Mouse (Mus musculus): ENCODE results near the gene Ptma. TPM values are rescaled to one million over a fixed set of nuclear protein-coding genes. Genes with fewer than 3 reads are reported as not detected.
A peak's percentile ranks its signal among the peaks of the same experiment; 100 is the strongest.
"Not testable (repeated sequence)": the region's sequence is repeated elsewhere in the genome, so short reads cannot be mapped to it uniquely, and the experiment has no call there.

Gene Ptma
- polyA plus RNA-seq, 1 experiment from 2014 or later, result 2,677 TPM

DNA sequence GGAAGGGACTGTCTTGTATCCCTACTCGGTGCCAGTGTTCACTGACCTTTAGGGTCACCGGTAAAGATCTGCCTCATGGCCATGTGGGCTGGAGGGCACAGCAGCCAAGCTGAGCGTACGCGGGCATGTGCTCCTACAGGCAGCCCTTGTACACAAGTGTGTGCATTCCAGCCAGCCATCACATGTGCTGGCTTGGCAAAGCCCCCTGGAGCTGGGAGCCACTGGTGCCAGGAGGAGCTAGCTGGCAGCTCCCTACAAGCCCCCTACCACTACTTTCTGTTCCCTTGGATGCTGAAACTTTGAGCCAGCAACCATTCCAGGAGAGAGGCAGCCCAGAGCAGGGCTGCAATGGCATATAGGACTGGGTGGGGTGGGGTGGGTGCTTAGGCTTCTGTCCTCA lies 20.1 kb upstream of the Ptma start:
- ATAC-seq (ENCODE audit: insufficient number of reproducible peaks, insufficient read depth, low FRiP score, low read depth), result no peak
- Histone ChIP-seq H3K4me3 (ENCODE audit: low read depth, low read length) (no peak overlapping the region), H3K4me1 (ENCODE audit: control insufficient read depth, insufficient read depth, low read length) (peaks cover 39% of the 10 kb centered on the region), H3K27me3 (ENCODE audit: control insufficient read depth, insufficient read depth, low read length) (no peaks in the 10 kb centered on the region), H3K4me2 (replicated peaks; ENCODE audit: low read depth, low read length) (no peak overlapping the region), H3K27ac (ENCODE audit: low read length) (no peak overlapping the region), H3K9ac (replicated peaks; ENCODE audit: low read depth, low read length) (no peak overlapping the region), H3K36me3 (ENCODE audit: control insufficient read depth, insufficient read depth, low read length) (no peaks in the 10 kb centered on the region), H3K9me3 (ENCODE audit: control insufficient read depth, low read depth, low read length) (no peaks in the 10 kb centered on the region)
- 85% methylated on average over 5 of the region's 5 CpGs for WGBS

DNA sequence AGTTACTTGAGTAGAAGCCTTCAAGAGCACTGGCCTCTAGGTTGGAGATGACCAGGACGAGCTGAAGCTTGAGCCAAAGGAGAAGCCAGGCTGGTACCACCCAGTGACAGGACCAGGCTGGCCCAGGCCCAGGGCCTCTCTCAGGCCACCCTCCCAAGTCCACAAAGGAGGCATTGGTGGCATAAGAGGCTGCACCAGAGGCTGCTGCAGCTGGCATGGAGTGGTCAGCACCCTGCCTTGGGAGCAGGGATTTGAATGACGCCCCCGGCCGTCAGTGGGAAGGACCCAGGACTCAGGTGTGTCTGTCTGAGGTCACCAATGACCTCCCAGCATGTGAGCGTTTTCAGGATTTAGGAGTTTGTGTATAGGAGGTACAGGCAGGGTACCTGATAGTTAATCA lies 18.7 kb upstream of the Ptma start:
- 84% methylated on average over 5 of the region's 5 CpGs for WGBS
- no peaks in the 10 kb centered on the region for H3K9me3 ChIP-seq (ENCODE audit: control insufficient read depth, low read depth, low read length)

DNA sequence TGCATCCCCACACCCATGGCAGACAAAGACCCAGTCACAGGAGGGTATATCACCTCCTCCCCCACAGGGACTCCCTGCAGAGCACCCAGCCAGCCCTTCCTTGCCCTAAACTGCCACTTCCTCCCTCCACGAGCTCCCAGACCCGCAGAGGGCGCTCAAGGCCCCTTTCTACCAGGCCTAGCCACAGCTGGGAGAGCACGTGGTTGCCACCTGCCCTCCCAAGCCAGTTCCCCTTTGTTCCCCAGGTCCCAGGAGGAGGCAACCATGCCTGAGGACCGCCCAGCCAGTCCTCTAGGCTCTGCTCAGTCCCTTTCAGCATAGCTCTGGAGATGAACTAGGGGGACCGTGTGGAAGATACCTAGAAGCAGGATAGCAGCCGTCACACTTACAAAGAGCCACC lies 17.1 kb upstream of the Ptma start:
- WGBS, result 18% methylated on average over 7 of the region's 7 CpGs
- H3K27me3 ChIP-seq (ENCODE audit: control insufficient read depth, insufficient read depth, low read length), result no peaks in the 10 kb centered on the region
- H3K36me3 ChIP-seq (ENCODE audit: control insufficient read depth, insufficient read depth, low read length), result no peaks in the 10 kb centered on the region
- no peaks in the 10 kb centered on the region for H3K9me3 ChIP-seq (ENCODE audit: control insufficient read depth, low read depth, low read length)
- H3K4me1 ChIP-seq (ENCODE audit: control insufficient read depth, insufficient read depth, low read length), result peaks cover 17% of the 10 kb centered on the region
- no peak overlapping the region for H3K9ac ChIP-seq (replicated peaks; ENCODE audit: low read depth, low read length)
- H3K4me2 ChIP-seq (replicated peaks; ENCODE audit: low read depth, low read length), result no peak overlapping the region
- ATAC-seq (ENCODE audit: insufficient number of reproducible peaks, insufficient read depth, low FRiP score, low read depth), result peak; percentile 57; the same call in 1 of the 2 replicates
- H3K27ac ChIP-seq (ENCODE audit: low read length), result no peak overlapping the region
- H3K4me3 ChIP-seq (ENCODE audit: low read depth, low read length), result no peak overlapping the region

More for the DNA sequence above, 18.7 kb upstream of the Ptma start:
- no peak for ATAC-seq (ENCODE audit: insufficient number of reproducible peaks, insufficient read depth, low FRiP score, low read depth)
- Histone ChIP-seq H3K9ac (replicated peaks; ENCODE audit: low read depth, low read length) (no peak overlapping the region), H3K36me3 (ENCODE audit: control insufficient read depth, insufficient read depth, low read length) (no peaks in the 10 kb centered on the region), H3K27me3 (ENCODE audit: control insufficient read depth, insufficient read depth, low read length) (no peaks in the 10 kb centered on the region), H3K4me1 (ENCODE audit: control insufficient read depth, insufficient read depth, low read length) (peaks cover 25% of the 10 kb centered on the region), H3K27ac (ENCODE audit: low read length) (no peak overlapping the region), H3K4me3 (ENCODE audit: low read depth, low read length) (no peak overlapping the region), H3K4me2 (replicated peaks; ENCODE audit: low read depth, low read length) (no peak overlapping the region)

DNA sequence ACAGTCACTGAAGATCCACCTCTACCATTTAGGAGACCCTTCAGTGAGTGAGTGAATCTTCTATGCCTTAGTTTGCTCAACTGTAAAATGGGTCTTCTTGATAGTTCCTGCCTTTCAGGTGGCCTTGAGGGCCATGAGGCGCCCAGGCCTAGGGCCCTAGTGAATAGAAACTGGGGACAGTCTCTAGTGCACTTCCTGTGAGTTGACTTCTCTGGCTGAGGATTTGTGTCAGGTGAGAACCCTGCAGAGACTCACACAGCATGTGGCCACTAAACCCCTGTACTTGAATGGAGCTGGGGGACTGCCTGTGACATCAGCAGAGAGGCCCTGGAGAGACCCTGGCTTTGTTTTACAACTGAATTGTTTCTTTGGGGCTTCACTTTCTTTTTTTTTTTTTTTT lies 16.3 kb upstream of the Ptma start:
- H3K9me3 ChIP-seq (ENCODE audit: control insufficient read depth, low read depth, low read length), result no peaks in the 10 kb centered on the region
- ATAC-seq (ENCODE audit: insufficient number of reproducible peaks, insufficient read depth, low FRiP score, low read depth), result no peak
- no peak overlapping the region for H3K4me2 ChIP-seq (replicated peaks; ENCODE audit: low read depth, low read length)
- no peaks in the 10 kb centered on the region for H3K36me3 ChIP-seq (ENCODE audit: control insufficient read depth, insufficient read depth, low read length)
- WGBS, result 89% methylated on average over 1 of the region's 1 CpGs
- H3K9ac ChIP-seq (replicated peaks; ENCODE audit: low read depth, low read length), result no peak overlapping the region
- peaks cover 9% of the 10 kb centered on the region for H3K4me1 ChIP-seq (ENCODE audit: control insufficient read depth, insufficient read depth, low read length)
- H3K4me3 ChIP-seq (ENCODE audit: low read depth, low read length), result no peak overlapping the region
- no peaks in the 10 kb centered on the region for H3K27me3 ChIP-seq (ENCODE audit: control insufficient read depth, insufficient read depth, low read length)
- H3K27ac ChIP-seq (ENCODE audit: low read length), result no peak overlapping the region

DNA sequence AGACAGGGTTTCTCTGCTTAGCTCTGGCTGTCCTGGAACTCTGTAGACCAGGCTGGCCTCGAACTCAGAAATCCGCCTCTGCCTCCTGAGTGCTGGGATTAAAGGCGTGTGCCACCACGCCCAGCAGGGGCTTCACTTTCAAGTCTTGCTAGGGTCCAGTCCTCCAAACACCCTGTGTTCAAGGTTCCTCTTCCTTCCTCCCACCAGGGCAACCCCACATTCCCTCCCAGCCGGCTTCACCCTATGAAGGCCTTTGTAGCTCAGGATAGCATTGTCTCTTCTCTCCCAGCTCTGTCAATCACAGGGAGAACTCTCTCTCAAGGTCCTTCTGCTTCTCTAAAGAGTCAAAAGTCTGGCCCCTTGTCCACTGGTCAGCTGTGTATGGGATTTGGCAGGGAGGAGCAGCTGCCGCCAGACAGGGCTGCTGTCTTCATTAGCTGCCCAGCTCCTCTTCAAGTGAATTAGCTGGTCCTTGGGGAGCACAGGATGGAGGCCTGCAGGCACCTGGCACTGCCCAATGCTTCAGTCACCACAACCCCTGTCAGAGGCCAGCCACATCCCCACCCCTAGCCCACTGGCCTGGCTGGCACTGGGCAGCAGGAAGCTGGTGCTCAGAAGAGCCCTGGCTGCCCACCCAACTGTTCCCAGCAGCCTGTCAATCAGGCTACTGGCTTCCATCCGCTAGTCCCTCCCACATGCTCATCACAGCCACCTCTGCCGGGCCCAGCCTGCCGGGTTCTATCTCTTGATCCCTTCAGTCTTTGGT lies 15.7 kb upstream of the Ptma start:
- Histone ChIP-seq H3K27me3 (ENCODE audit: control insufficient read depth, insufficient read depth, low read length) (no peaks in the 10 kb centered on the region), H3K9me3 (ENCODE audit: control insufficient read depth, low read depth, low read length) (no peaks in the 10 kb centered on the region), H3K27ac (ENCODE audit: low read length) (no peak overlapping the region), H3K36me3 (ENCODE audit: control insufficient read depth, insufficient read depth, low read length) (no peaks in the 10 kb centered on the region), H3K4me2 (replicated peaks; ENCODE audit: low read depth, low read length) (no peak overlapping the region), H3K9ac (replicated peaks; ENCODE audit: low read depth, low read length) (no peak overlapping the region), H3K4me1 (ENCODE audit: control insufficient read depth, insufficient read depth, low read length) (0 out of 2 replicates have a peak, but pooled peaks cover 5% of the 10 kb centered on the region), H3K4me3 (ENCODE audit: low read depth, low read length) (no peak overlapping the region)
- 66% methylated on average over 9 of the region's 9 CpGs for WGBS
- ATAC-seq (ENCODE audit: insufficient number of reproducible peaks, insufficient read depth, low FRiP score, low read depth), result no peak

DNA sequence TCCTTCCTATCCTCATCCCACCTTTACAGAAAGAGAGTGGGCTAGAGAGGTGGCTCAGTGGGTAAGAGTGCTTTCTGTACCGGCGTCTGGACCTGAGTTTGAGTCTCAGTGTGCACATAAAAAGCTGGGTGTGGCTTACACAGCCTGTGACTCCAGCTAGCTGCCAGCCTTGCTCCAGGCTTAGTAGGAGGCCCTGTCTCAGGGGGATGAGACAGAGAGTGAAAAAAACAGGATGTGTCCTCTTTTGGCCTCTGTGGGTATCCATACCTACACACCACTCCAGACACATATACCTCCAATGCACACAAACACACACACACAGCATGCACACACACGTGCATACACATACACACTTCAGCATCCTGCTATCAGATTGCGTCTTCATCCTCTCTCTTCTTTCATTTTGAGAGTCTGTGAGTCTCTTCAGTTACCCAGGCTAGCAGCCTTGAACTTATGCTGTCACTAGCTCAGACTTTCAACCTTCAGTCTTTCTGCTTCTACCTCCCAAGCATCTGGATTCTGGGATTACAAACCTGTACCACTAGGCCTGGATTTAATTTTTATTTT lies 14.3 kb upstream of the Ptma start:
- Histone ChIP-seq H3K9me3 (ENCODE audit: control insufficient read depth, low read depth, low read length) (no peaks in the 10 kb centered on the region), H3K27me3 (ENCODE audit: control insufficient read depth, insufficient read depth, low read length) (no peaks in the 10 kb centered on the region), H3K27ac (ENCODE audit: low read length) (no peak overlapping the region), H3K9ac (replicated peaks; ENCODE audit: low read depth, low read length) (no peak overlapping the region), H3K4me1 (ENCODE audit: control insufficient read depth, insufficient read depth, low read length) (0 out of 2 replicates have a peak, but pooled peaks cover 5% of the 10 kb centered on the region), H3K4me2 (replicated peaks; ENCODE audit: low read depth, low read length) (no peak overlapping the region), H3K4me3 (ENCODE audit: low read depth, low read length) (no peak overlapping the region), H3K36me3 (ENCODE audit: control insufficient read depth, insufficient read depth, low read length) (no peaks in the 10 kb centered on the region)
- ATAC-seq (ENCODE audit: insufficient number of reproducible peaks, insufficient read depth, low FRiP score, low read depth), result no peak
- WGBS, result 78% methylated on average over 4 of the region's 4 CpGs

DNA sequence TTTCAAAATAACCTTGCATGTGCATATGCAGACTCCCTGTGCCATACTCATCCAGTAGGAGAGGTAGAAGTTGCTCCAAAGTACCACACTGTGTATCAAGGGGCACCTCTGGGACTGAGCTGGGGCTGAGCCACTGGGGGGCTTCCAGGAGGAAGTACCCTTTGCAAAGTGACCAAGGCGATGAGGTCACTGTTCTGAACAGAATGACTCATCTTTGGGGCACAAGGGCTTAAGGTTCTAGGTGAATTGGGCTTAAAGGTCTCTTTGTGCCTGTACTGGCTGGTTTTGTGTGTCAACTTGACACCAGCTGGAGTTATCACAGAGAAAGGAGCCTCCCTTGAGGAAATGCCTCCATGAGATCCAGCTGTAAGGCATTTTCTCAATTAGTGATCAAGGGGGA lies 13.5 kb upstream of the Ptma start:
- not testable (repeated sequence) for H3K9ac ChIP-seq (replicated peaks; ENCODE audit: low read depth, low read length); H3K9me3 ChIP-seq (ENCODE audit: control insufficient read depth, low read depth, low read length); H3K4me2 ChIP-seq (replicated peaks; ENCODE audit: low read depth, low read length); H3K27me3 ChIP-seq (ENCODE audit: control insufficient read depth, insufficient read depth, low read length); ATAC-seq (ENCODE audit: insufficient number of reproducible peaks, insufficient read depth, low FRiP score, low read depth); H3K4me3 ChIP-seq (ENCODE audit: low read depth, low read length); H3K36me3 ChIP-seq (ENCODE audit: control insufficient read depth, insufficient read depth, low read length); H3K4me1 ChIP-seq (ENCODE audit: control insufficient read depth, insufficient read depth, low read length); H3K27ac ChIP-seq (ENCODE audit: low read length)
- WGBS, result 93% methylated on average over 1 of the region's 1 CpGs

DNA sequence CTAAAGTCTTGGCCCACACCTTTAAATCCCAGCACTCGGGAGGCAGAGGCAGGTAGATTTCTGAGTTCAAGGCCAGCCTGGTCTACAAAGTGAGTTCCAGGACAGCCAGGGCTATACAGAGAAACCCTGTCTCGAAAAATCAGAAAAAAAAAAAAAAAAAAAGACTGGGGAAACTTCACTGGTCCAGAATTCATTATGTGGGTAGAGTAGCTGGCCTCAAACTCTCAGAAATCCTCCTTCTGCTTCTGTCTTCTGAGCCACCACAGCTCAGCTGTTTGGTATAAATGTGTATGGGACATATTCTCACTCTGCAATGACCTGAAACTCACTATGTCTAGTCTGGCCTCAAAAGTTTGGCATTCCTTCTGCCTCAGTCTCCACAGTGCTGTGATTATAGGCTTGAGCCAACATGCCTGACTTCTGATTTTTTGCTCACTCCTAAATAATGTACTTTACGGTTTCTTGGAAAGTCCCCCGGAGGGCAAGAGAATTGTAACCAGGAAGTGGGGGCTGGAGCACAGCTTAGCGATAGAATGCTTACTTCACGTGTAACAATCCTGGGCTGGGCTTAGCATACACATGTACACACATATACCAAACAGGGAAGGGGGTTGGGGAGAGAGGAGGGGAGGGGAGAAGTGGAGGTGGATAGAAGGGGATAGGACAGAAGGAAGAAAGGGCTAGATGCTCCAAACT lies 10.7 kb upstream of the Ptma start:
- no peaks in the 10 kb centered on the region for H3K4me1 ChIP-seq (ENCODE audit: control insufficient read depth, insufficient read depth, low read length)
- H3K4me3 ChIP-seq (ENCODE audit: low read depth, low read length), result no peak overlapping the region
- H3K9ac ChIP-seq (replicated peaks; ENCODE audit: low read depth, low read length), result no peak overlapping the region
- WGBS, result 55% methylated on average over 6 of the region's 6 CpGs
- no peak overlapping the region for H3K27ac ChIP-seq (ENCODE audit: low read length)
- no peaks in the 10 kb centered on the region for H3K27me3 ChIP-seq (ENCODE audit: control insufficient read depth, insufficient read depth, low read length)
- no peaks in the 10 kb centered on the region for H3K36me3 ChIP-seq (ENCODE audit: control insufficient read depth, insufficient read depth, low read length)
- no peaks in the 10 kb centered on the region for H3K9me3 ChIP-seq (ENCODE audit: control insufficient read depth, low read depth, low read length)
- H3K4me2 ChIP-seq (replicated peaks; ENCODE audit: low read depth, low read length), result no peak overlapping the region
- ATAC-seq (ENCODE audit: insufficient number of reproducible peaks, insufficient read depth, low FRiP score, low read depth), result no peak

Data from stomach, embryonic 14.5 days (tissue).